Mouse (Mus musculus) heart, postnatal 0 days (tissue): ENCODE measurements around the gene Pamr1.

Source experiments
- CTCF ChIP-seq: IDR thresholded peaks from 2 replicates; pipeline ENCODE4 v1.5.1; 2016; ENCODE audit warnings: antibody characterized with exemption, control low read depth, low read depth
- EP300 ChIP-seq: IDR thresholded peaks from 2 replicates; pipeline ENCODE4 v1.6.1; 2016; ENCODE audit warnings: antibody characterized with exemption, low read depth

DNA sequence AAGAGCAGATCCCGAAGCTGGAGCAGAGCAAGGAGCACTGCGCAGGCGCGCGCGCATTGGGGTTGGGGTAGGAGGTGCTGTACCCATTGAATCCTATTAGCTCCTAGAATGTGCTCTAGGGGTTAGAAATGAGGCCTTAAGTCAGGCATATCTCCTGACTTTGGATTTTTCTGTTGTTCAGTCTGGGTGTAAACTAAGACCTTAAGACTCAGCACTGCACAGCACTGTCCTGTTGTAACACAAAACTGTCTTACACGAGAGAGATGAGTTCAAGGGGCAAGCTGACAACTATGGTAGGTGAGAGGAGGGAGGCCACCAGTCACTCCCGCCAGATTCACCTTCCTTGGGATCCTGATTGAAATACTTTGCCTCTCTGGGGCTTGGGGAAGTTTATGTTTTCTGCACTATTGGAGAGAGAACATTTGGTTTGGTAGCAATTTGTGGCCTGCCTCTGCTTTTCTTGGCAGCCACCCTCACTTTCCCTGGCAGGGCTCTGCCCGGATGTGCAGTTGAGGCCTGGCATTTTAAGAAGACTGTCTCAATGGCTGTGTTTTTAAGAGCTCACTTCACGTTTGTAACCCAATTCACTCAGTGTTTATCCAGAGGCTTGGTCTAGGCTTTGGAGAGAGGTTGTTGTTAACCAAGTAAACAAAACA is 99.2 kb downstream of the Pamr1 start:
- TF ChIP-seq CTCF (no peak), EP300 (no peak)
